Mouse (Mus musculus): Measurements from ENCODE around the gene Suds3. TPM values are rescaled to one million over a fixed set of nuclear protein-coding genes. Genes with fewer than 3 reads are reported as not detected.

Gene Suds3
- polyA plus RNA-seq, 1 experiment from 2014 or later, result 42.2 TPM

GRCm38 (mm10) chr5:117045101-117045500 lies 70.8 kb downstream of the Suds3 start:
- WGBS, result 53% methylated on average over 10 of the region's 10 CpGs
- Histone ChIP-seq H3K36me3 (ENCODE audit: control insufficient read depth, insufficient read depth, low read length) (no peaks in the 10 kb centered on the region), H3K9ac (ENCODE audit: low read length) (no peak overlapping the region), H3K27me3 (ENCODE audit: control insufficient read depth, insufficient read depth, low read length) (no peaks in the 10 kb centered on the region), H3K9me3 (ENCODE audit: control insufficient read depth, low read length) (no peaks in the 10 kb centered on the region), H3K4me1 (replicated peaks; ENCODE audit: control insufficient read depth, insufficient read depth) (no peaks in the 10 kb centered on the region), H3K4me2 (replicated peaks; ENCODE audit: low read depth) (no peak overlapping the region), H3K27ac (replicated peaks) (no peak overlapping the region), H3K4me3 (ENCODE audit: low read depth, low read length) (no peak overlapping the region)
- DNase-seq (ENCODE audit: low spot score), result no peak
- ATAC-seq (ENCODE audit: low FRiP score, low TSS enrichment), result no peak
- TF ChIP-seq EP300 (optimal IDR thresholded peaks at IDR 0.05) (no peak), CTCF (IDR thresholded peaks at IDR 0.05; ENCODE audit: low read depth) (no peak)

- Histone ChIP-seq H3K27me3 (ENCODE audit: control insufficient read depth, insufficient read depth, low read length) (no peaks in the 10 kb centered on the region), H3K36me3 (ENCODE audit: control insufficient read depth, insufficient read depth, low read length) (no peaks in the 10 kb centered on the region), H3K4me1 (replicated peaks; ENCODE audit: control insufficient read depth, insufficient read depth) (no peaks in the 10 kb centered on the region), H3K9ac (ENCODE audit: low read length) (no peak overlapping the region), H3K4me3 (ENCODE audit: low read depth, low read length) (no peak overlapping the region), H3K4me2 (replicated peaks; ENCODE audit: low read depth) (no peak overlapping the region), H3K27ac (replicated peaks) (no peak overlapping the region), H3K9me3 (ENCODE audit: control insufficient read depth, low read length) (no peaks in the 10 kb centered on the region)
- ATAC-seq (ENCODE audit: low FRiP score, low TSS enrichment) (no peak), DNase-seq (ENCODE audit: low spot score) (no peak)
- TF ChIP-seq EP300 (optimal IDR thresholded peaks at IDR 0.05) (no peak), CTCF (IDR thresholded peaks at IDR 0.05; ENCODE audit: low read depth) (no peak)
- WGBS, result 64% methylated on average over 11 of the region's 11 CpGs
Measured at GRCm38 (mm10) chr5:117042661-117043060, 73.3 kb downstream of the Suds3 start.

Other genes starting within 250 kb of the Suds3 start
- 23.1 and 24.2 TPM in 2 replicates for gene Taok3, start 4.0 kb upstream of the Suds3 start, polyA plus RNA-seq (2015; fragmentation: Nextera tagmentation; extraction: Ambion mirVana)
- 394 and 400 TPM in 2 replicates for gene Pebp1, start 171.5 kb upstream of the Suds3 start, polyA plus RNA-seq (2015; fragmentation: Nextera tagmentation; extraction: Ambion mirVana)
- 9.9 and 13.0 TPM in 2 replicates for gene Vsig10, start 203.0 kb upstream of the Suds3 start, polyA plus RNA-seq (2015; fragmentation: Nextera tagmentation; extraction: Ambion mirVana)
- 50.0 and 50.3 TPM in 2 replicates for gene Wsb2, start 241.2 kb upstream of the Suds3 start, polyA plus RNA-seq (2015; fragmentation: Nextera tagmentation; extraction: Ambion mirVana)

Measured in stomach, postnatal 0 days (tissue).